Mouse (Mus musculus): ENCODE measurements around the gene Col6a1.

GRCm38 (mm10) chr10:76675268-76675667 lies 50.7 kb downstream of the Col6a1 start:
- TF ChIP-seq CTCF (IDR thresholded peaks at IDR 0.05; ENCODE audit: insufficient read depth, low read length): no peak
- no peak for TF ChIP-seq POLR2A (IDR thresholded peaks at IDR 0.05; ENCODE audit: borderline replicate concordance, extremely low read depth, low read depth, low read length)

Data from lung, adult 2 months (tissue).